Mouse (Mus musculus) bone marrow macrophage, adult 2 months (primary cell): ENCODE data around the gene Bora. TPM values are rescaled to one million over a fixed set of nuclear protein-coding genes. Genes with fewer than 3 reads are reported as not detected.

ENCODE experiments used
- H3K27ac ChIP-seq: 2 replicates; pipeline ENCODE4 v1.5.1; 2012; ENCODE audit warnings: low read depth, low read length; ENCODE audit not compliant: insufficient read depth
- H3K4me1 ChIP-seq: 2 replicates; pipeline ENCODE4 v1.6.1; 2012; ENCODE audit warnings: low read length; ENCODE audit not compliant: control insufficient read depth, insufficient read depth
- H3K4me3 ChIP-seq: 2 replicates; pipeline ENCODE4 v1.5.1; 2012; ENCODE audit warnings: mild to moderate bottlenecking, low read length, moderate library complexity; ENCODE audit not compliant: insufficient read depth
- CTCF ChIP-seq: IDR thresholded peaks from 2 replicates; pipeline ENCODE4 v1.5.1; 2012; ENCODE audit warnings: low read depth, mild to moderate bottlenecking, low read length, moderate library complexity
- POLR2A ChIP-seq: IDR thresholded peaks from 2 replicates; pipeline ENCODE4 v1.6.1; 2012; ENCODE audit warnings: mild to moderate bottlenecking, low read depth, low read length, borderline replicate concordance
- polyA plus RNA-seq: library from polyadenylated mRNA; stranded (reverse); fragments of >200 nt; gene quantifications from 2 replicates; pipeline ENCODE4 v1.2.4, GENCODE M21; 2012; ENCODE audit not compliant: missing spikeins, insufficient read depth, insufficient read length

Gene Bora
- polyA plus RNA-seq, 1 experiment, result 13.7 TPM

GRCm38 (mm10) chr14:99060616-99061015, 14.6 kb downstream of the Bora start:
- Histone ChIP-seq H3K4me1 (peaks cover 4% of the 10 kb centered on the region), H3K27ac (no peak overlapping the region), H3K4me3 (no peak overlapping the region)
- TF ChIP-seq CTCF (no peak), POLR2A (no peak)

GRCm38 (mm10) chr14:99063091-99063490, 17.1 kb downstream of the Bora start:
- no peak for TF ChIP-seq POLR2A
- no peak for TF ChIP-seq CTCF
- Histone ChIP-seq H3K4me3 (no peak overlapping the region), H3K4me1 (peaks cover 2% of the 10 kb centered on the region), H3K27ac (no peak overlapping the region)

DNA sequence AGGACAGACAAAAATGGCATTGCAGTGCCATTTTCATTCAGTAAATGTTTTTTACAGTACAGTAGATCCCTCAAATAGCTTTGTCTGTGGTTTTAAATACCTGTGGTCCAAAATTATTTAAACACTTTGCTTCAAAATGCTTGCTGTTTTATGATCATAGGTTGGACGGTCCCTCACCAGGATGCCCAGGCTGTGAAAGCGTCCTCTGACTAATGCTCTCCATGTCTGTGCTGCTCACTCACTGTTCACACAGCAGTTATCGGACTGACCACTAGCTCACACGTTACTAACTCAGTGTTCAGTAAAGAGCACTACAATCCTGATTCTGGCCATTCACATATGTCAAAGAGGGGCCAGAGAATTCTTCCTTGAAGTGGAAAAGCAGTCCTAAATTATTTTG, 25.1 kb downstream of the Bora start:
- no peak for TF ChIP-seq POLR2A

DNA sequence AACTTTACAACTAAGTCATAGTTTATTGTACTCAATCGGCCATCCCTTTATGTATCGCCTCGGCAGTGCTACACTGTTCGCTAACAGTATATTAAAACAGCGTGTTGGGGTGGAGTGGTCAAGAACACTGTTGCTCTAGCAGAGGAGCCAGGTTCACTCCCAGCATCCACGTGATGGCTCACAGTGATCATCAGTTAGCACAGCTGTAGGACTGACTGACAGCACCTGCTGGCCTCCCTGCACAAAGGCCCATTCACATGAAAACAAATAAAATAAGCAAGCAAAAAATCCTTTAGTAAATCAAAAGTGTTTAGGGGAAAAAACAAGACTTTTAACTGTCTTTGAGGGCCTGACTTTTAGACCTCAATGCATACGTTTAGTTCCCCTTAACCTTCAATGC, 42.9 kb downstream of the Bora start:
- TF ChIP-seq CTCF, result no peak
- TF ChIP-seq POLR2A, result no peak
- H3K4me3 ChIP-seq, result no peak overlapping the region
- no peak overlapping the region for H3K27ac ChIP-seq
- peaks cover 2% of the 10 kb centered on the region; the same call in 1 of the 2 replicates for H3K4me1 ChIP-seq

More for the DNA sequence above, 25.1 kb downstream of the Bora start:
- Histone ChIP-seq H3K4me1 (no peaks in the 10 kb centered on the region), H3K4me3 (no peak overlapping the region), H3K27ac (no peak overlapping the region)

DNA sequence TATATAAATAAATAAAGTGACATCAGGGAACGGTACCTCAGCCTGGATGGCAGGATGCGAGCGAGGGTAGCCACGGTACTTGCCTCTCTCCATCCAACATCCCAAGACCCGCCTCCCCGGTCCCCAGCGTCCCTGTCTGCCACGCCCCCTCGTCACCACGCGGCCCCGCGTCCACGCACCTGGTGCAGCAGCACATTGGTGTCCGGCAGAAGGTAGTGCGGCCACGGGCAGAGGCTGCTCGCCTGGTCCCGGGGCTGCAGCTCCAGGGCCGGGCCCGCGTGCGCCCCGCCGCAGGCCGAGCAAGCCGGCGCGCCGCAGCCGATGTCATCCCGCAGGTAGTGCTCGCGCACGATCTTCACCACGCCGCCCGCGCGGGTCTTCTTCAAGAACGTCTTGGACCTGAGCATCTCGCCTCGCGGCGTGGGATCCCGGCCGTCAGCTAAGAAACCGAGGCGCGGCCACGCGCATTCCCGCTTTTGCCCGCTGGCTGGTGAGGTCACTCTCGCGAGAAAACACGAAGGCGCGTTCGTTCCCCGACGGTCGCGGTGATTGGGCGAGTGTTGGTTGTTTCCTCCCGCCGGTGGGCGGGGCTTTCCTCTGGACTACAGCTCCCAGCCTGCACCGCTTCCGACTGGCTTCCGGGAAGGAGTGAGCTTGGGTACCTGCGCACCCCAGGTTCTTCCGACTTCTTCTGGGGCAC, 53.4 kb downstream of the Bora start, which contains the start of the genes Pibf1 and Dis3:
Pibf1 (plus strand) TSS at position 158 of the 700 bp plus-strand sequence.
Dis3 (minus strand) TSS at position 504 of the 700 bp plus-strand sequence.
- Histone ChIP-seq H3K4me3 (peak within 1 kb of the TSS; percentile 76), H3K27ac (peak within 1 kb of the TSS; percentile 36)
- TF ChIP-seq POLR2A, result no peak
- TF ChIP-seq CTCF, result no peak

DNA sequence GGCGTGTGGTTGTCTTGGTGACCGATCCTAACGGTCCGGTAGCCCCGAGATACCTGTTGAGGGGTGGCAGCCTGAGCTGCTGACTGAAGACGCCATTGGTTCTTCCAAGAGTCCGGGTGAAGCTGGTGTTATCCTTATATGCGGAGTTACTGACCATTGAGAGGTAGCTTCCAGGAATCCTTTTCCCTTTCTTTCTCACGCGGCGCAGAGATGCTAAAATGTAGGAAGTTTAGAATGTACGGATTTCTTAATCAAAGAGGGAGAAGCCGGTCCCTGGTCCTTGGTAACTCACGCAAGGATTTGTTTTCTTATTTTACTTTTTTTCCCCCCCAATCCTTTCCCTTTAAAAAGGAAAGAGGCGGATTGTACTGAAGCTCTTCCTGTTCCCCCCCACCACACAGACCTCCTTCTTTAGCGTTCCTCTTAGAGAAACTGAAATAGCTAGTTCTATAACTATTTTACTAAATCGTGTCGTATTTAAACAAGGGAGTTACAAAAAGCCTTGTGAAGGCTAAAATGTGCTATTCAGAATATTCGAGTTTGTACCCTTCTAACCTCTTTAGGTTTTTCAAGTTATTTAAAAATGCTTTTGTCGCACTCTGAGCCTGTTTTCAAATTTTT, 54.1 kb downstream of the Bora start:
- Histone ChIP-seq H3K4me1 (peaks cover 19% of the 10 kb centered on the region), H3K27ac (peak overlapping the region; percentile 36), H3K4me3 (peak overlapping the region; percentile 76)
- TF ChIP-seq POLR2A (no peak), CTCF (no peak)

More for the DNA sequence above, 53.4 kb downstream of the Bora start, which contains the start of the genes Pibf1 and Dis3:
- H3K4me1 ChIP-seq, result peaks cover 14% of the 10 kb centered on the region

DNA sequence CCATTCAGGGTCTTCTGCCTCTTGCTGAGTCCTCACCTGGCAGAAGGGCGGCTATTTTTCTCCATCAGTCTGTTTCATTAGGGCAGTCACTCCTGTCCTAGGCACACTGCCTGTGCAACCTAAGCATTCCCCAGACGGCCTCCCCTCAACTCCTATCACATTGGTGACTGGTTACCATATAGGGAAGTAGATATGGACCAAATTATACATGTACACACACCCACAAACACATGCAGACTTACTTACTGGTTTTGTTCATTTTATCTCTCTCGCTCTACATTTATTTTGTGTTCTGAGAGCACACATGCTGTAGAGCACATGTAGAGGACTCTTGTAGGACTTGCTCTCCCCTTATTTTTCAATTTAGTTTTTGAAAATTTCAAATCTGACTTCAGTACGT, 57.0 kb downstream of the Bora start:
- no peak overlapping the region for H3K27ac ChIP-seq
- H3K4me1 ChIP-seq, result peaks cover 22% of the 10 kb centered on the region
- TF ChIP-seq POLR2A, result no peak
- no peak for TF ChIP-seq CTCF
- H3K4me3 ChIP-seq, result no peak overlapping the region

DNA sequence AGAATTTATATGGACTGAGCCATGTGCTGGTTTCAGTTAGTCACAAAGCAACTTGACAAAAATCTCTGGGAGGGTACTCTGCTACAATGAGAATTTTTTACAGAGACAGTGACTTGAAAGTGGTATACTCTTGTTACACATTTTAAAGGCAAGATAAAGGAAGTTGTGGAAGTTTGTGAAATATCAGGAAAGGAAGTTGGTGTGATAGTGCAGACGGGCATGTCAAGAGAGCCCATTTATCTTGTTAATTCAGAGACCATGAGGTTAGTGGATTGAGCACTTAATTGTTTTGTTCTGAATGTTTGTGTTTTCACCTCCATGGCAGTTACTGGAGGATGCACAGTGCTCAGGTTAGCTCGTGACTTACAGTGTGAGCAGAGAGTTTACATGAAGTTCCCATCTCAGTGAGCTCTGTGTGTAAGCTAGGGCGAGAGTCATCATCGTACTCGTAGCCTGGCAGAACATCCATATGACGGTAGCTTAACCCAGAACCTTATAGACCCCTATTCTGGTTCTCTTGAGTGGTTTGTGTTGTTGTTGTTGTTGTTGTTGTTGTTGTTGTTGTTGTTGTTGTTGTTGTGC, 58.6 kb downstream of the Bora start:
- H3K4me3 ChIP-seq, result no peak overlapping the region
- TF ChIP-seq POLR2A, result no peak
- no peak for TF ChIP-seq CTCF
- peaks cover 25% of the 10 kb centered on the region for H3K4me1 ChIP-seq
- H3K27ac ChIP-seq, result peak overlapping the region; percentile 52

DNA sequence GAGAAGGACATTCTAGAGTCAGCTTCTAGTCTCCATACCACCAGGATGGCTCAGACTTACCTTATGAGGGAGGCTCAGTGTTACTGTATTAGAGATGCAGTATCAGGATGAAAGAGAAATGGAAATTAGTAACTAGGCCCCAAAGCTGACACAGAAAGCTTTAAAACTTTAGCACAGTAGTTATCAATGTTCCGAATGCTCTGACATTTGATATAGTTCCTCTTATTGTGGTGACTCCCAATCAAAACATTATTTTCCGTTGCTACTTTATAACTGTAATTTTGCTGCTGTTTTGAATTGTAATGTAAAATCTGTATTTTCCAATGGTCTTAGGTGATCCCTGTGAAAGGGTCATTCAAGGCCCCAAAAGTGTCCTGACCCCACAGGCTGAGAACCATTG, 60.6 kb downstream of the Bora start:
- TF ChIP-seq POLR2A (no peak), CTCF (no peak)
- no peak overlapping the region for H3K4me3 ChIP-seq
- peaks cover 25% of the 10 kb centered on the region for H3K4me1 ChIP-seq
- no peak overlapping the region for H3K27ac ChIP-seq
